Mouse (Mus musculus) ES-E14 (cell line): ENCODE measurements at regions not wholly inside any gene's neighbourhood (a gene's known extent, or its start where the extent isn't known, plus 50 kb on each side); places are given as distances from the start of the nearest gene placed in this dataset.

Experiments
- CHD2 ChIP-seq: IDR thresholded peaks from 2 replicates; pipeline ENCODE4 v1.6.1; 2014; ENCODE audit warnings: mild to moderate bottlenecking, low read depth, low read length, inconsistent platforms
- HCFC1 ChIP-seq: IDR thresholded peaks from 2 replicates; pipeline ENCODE4 v1.6.1; 2012; ENCODE audit warnings: low read length, inconsistent platforms, borderline replicate concordance; ENCODE audit not compliant: insufficient read depth
- MAFK ChIP-seq: IDR thresholded peaks from 2 replicates; pipeline ENCODE4 v1.6.1; 2014; ENCODE audit warnings: mild to moderate bottlenecking, low read depth, low read length, inconsistent platforms; ENCODE audit not compliant: insufficient read depth
- ZC3H11A ChIP-seq: IDR thresholded peaks from 2 replicates; pipeline ENCODE4 v1.6.1; 2012; ENCODE audit warnings: low read depth, mild to moderate bottlenecking, inconsistent platforms, low read length, borderline replicate concordance
- ZNF384 ChIP-seq: IDR thresholded peaks from 2 replicates; pipeline ENCODE4 v1.6.1; 2012; ENCODE audit warnings: low read depth, low read length, inconsistent platforms

DNA sequence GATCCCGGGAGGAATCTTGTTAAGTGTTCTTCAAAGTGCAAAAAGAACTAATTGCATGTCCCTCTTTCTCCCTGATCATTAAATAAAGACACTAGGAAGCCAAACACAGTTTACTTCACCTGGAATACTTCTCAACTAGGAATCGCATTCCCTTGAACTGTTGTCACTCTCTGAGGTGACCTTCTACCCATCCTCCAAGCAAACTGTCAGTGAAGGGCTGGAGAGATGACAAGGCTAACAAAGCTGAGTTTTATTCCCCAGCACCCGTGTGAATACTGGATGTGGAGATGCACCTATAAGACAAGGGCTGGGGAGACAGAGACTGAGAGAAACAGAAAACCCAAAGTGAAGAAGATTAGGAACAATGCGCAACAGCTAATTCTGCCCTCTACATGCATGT is 101.7 kb upstream of the Slc44a1 start:
- no peak for TF ChIP-seq MAFK
- TF ChIP-seq ZNF384, result no peak
- TF ChIP-seq CHD2, result no peak
- TF ChIP-seq HCFC1, result no peak
- no peak for TF ChIP-seq ZC3H11A
